Mouse (Mus musculus): ENCODE data around the gene Ugt2a3.
"Not testable (repeated sequence)": the region's sequence is repeated elsewhere in the genome, so short reads cannot be mapped to it uniquely, and the experiment has no call there.

The Ugt2a3 gene

DNA sequence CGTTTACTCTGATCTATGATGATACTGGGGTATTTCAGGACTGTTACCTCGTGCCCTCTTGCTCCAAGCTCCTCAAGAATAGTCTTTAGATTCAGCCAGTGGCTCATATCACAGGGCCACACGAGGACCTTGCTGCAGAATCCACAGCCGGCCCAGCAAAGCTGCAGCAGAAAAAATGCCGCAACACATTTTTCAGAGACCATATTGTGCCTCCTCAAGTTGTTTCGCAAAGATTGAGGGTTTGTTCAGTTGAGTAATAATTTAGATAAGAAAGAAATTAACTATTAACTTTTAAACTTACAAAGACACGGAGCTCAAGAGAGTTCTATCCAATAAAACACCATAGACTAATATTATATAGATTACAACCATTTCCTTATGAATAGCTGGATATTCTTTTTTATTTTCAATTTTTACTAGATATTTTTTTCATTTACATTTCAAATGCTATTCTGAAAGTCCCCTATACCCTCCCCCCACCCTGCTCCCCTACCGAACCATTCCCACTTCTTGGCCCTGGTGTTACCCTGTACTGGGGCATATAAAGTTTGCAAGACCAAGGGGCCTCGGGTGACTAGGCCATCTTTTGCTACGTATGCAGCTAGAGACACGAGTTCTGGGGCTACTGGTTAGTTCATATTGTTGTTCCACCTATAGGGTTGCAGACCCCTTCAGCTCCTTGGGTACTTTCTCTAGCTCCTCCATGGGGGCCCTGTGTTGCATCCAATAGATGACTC lies at the start of gene Ugt2a3:
Gene Ugt2a3, minus strand, starts transcription at position 235 of the 737 bp plus-strand sequence.
- no peak for DNase-seq (ENCODE audit: low read depth, low spot score)

DNA sequence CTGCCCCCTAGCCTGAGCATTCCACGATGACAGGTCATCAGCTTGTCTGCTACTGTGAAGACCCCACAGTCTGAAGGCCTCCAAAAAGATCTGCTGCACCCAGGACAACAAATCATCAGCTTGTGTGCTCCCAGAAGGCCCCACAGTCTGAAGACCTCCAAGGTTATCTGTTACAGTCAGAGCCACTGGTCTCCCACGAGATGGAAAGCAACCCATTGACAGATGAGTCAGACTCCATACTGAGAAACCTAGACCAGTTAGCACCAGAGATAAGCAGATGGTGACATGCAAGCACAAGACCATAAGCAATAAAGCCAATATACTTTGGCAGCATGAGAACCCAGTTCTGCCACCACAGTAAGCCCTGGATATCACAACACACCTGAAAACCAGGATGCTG lies 43.2 kb upstream of the Ugt2a3 start:
- no peak for DNase-seq (ENCODE audit: low read depth, low spot score)

GRCm38 (mm10) chr5:87379825-87380224 lies 42.8 kb upstream of the Ugt2a3 start:
- DNase-seq (ENCODE audit: low read depth, low spot score), result no peak

- no peak for DNase-seq (ENCODE audit: low read depth, low spot score)
Observed at GRCm38 (mm10) chr5:87375874-87376383, 38.9 kb upstream of the Ugt2a3 start.

- no peak for DNase-seq (ENCODE audit: low read depth, low spot score)
Observed at GRCm38 (mm10) chr5:87373502-87373863, 36.5 kb upstream of the Ugt2a3 start.

GRCm38 (mm10) chr5:87372788-87373501 lies 36.0 kb upstream of the Ugt2a3 start:
- DNase-seq (ENCODE audit: low read depth, low spot score), result not testable (repeated sequence)

GRCm38 (mm10) chr5:87350350-87350749 lies 13.4 kb upstream of the Ugt2a3 start:
- DNase-seq (ENCODE audit: low read depth, low spot score), result no peak

- not testable (repeated sequence) for DNase-seq (ENCODE audit: low read depth, low spot score)
Observed at GRCm38 (mm10) chr5:87349150-87349549, 12.2 kb upstream of the Ugt2a3 start.

- DNase-seq (ENCODE audit: low read depth, low spot score), result not testable (repeated sequence)
Observed at GRCm38 (mm10) chr5:87347479-87348078, 10.6 kb upstream of the Ugt2a3 start.

GRCm38 (mm10) chr5:87340461-87340860 lies 3.5 kb upstream of the Ugt2a3 start:
- DNase-seq (ENCODE audit: low read depth, low spot score), result no peak

GRCm38 (mm10) chr5:87335199-87335598 lies 1.8 kb downstream of the Ugt2a3 start:
- no peak for DNase-seq (ENCODE audit: low read depth, low spot score)

DNA sequence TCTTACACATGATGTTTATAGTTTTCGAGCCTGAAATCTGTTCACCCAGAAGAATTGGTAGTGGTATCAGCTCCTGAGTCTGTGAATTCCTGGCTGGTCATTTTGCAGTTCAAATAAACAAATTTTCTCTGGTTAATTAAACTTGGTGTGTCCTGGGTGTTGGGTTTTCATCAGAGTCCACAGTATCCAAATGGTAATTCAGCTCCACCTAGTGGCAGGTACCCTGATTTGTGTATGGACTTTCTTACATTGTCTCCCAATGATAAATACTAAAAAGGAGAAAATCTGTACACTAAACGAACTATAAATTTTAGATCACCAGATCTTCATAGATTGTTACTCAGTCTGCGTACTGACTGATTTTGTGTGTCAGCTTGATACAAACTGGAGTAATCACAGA lies 3.4 kb downstream of the Ugt2a3 start:
- no peak for DNase-seq (ENCODE audit: low read depth, low spot score)

GRCm38 (mm10) chr5:87311392-87311791 lies 25.6 kb downstream of the Ugt2a3 start:
- no peak for DNase-seq (ENCODE audit: low read depth, low spot score)

GRCm38 (mm10) chr5:87286180-87286579 lies 50.8 kb downstream of the Ugt2a3 start:
- DNase-seq (ENCODE audit: low read depth, low spot score), result not testable (repeated sequence)

GRCm38 (mm10) chr5:87275986-87276385 lies 61.0 kb downstream of the Ugt2a3 start:
- DNase-seq (ENCODE audit: low read depth, low spot score), result not testable (repeated sequence)

- no peak for DNase-seq (ENCODE audit: low read depth, low spot score)
Observed at GRCm38 (mm10) chr5:87275581-87275980, 61.4 kb downstream of the Ugt2a3 start.

All from embryo, embryonic 11.5 days (tissue).